Mouse (Mus musculus) liver, embryonic 14.5 days (tissue): ENCODE results near the gene Wdr63. TPM values are rescaled to one million over a fixed set of nuclear protein-coding genes. Genes with fewer than 3 reads are reported as not detected.

Experiments used
- ATAC-seq: fragments of 200-750 bp; cut with Nextera tagmentation; 2 replicates; pipeline ENCODE4 v1.8.0; 2017; ENCODE audit warnings: moderate number of reproducible peaks, mild to moderate bottlenecking, moderate library complexity; ENCODE audit not compliant: insufficient read depth
- DNase-seq, 3 experiments: peaks; one replicate each; pipeline ENCODE4 v3.0.0-alpha.2; 2012 to 2013; ENCODE audit warnings: low read depth in 3 of 3, low spot score in 3 of 3
- H3K27ac ChIP-seq: fragments of 300-500 bp; sonication (generic); 2 replicates; pipeline ENCODE4 v1.5.1; 2014; ENCODE audit warnings: moderate library complexity, mild to moderate bottlenecking, control low read depth, inconsistent platforms
- H3K27me3 ChIP-seq: fragments of 300-500 bp; sonication (generic); 2 replicates; pipeline ENCODE4 v1.6.1; 2014; ENCODE audit warnings: mild to moderate bottlenecking, low read length, moderate library complexity; ENCODE audit not compliant: control insufficient read depth, insufficient read depth
- H3K36me3 ChIP-seq: fragments of 300-500 bp; sonication (generic); replicated peaks from 2 replicates; pipeline ENCODE4 v1.6.1; 2014; ENCODE audit warnings: low read depth; ENCODE audit not compliant: control insufficient read depth, insufficient read depth
- H3K4me1 ChIP-seq, 2 experiments: fragments of 200-500 bp in 1 of 2; fragments of 300-500 bp in 1 of 2; sonication (generic) in 1 of 2; replicated peaks; 2 replicates each; pipeline ENCODE4 v1.6.1; 2012 to 2014; ENCODE audit warnings: antibody characterized with exemption in 1 of 2, inconsistent platforms in 1 of 2, low read length in 1 of 2; ENCODE audit not compliant: control insufficient read depth in 2 of 2, insufficient read depth in 2 of 2
- H3K4me2 ChIP-seq: fragments of 300-500 bp; sonication (generic); 2 replicates; pipeline ENCODE4 v1.6.1; 2014; ENCODE audit warnings: low read depth, mild to moderate bottlenecking, control low read depth, moderate library complexity
- H3K4me3 ChIP-seq, 2 experiments: fragments of 200-500 bp in 1 of 2; fragments of 300-500 bp in 1 of 2; sonication (generic) in 1 of 2; 2 replicates each; pipeline ENCODE4 v1.5.1; 2012 to 2014; ENCODE audit warnings: low read depth in 2 of 2, low read length in 2 of 2, mild to moderate bottlenecking in 2 of 2, control low read depth in 1 of 2, inconsistent platforms in 1 of 2, moderate library complexity in 1 of 2; ENCODE audit not compliant: insufficient read depth in 1 of 2
- H3K9ac ChIP-seq: fragments of 300-500 bp; sonication (generic); replicated peaks from 2 replicates; pipeline ENCODE4 v1.6.1; 2014; ENCODE audit warnings: mild to moderate bottlenecking, control low read depth, moderate library complexity
- H3K9me3 ChIP-seq: fragments of 300-500 bp; sonication (generic); 2 replicates; pipeline ENCODE4 v1.6.1; 2016; ENCODE audit warnings: low read length, mixed read lengths; ENCODE audit not compliant: control insufficient read depth
- CTCF ChIP-seq: IDR thresholded peaks from 2 replicates; pipeline ENCODE4 v1.5.1; 2016; ENCODE audit warnings: antibody characterized with exemption, low read depth, control low read depth
- EP300 ChIP-seq: IDR thresholded peaks from 2 replicates; pipeline ENCODE4 v1.6.1; 2016; ENCODE audit warnings: antibody characterized with exemption, low read depth
- WGBS: fragments of 180-500 bp; shearing (Covaris S2); extraction: QIAGEN DNeasy Blood & Tissue Kit; methylation state at CpG from one replicate; pipeline ENCODE4 v1.1.7; 2014; ENCODE audit not compliant: insufficient replicate concordance; 5-methylcytosine and 5-hydroxymethylcytosine counted together
- polyA plus RNA-seq, 2 experiments: library from polyadenylated mRNA; depleted of rRNA in 1 of 2; stranded (reverse) in 1 of 2; unstranded in 1 of 2; fragments of >200 nt; fragmentation: Nextera tagmentation in 1 of 2; extraction: Ambion mirVana in 1 of 2; gene quantifications; 2 replicates each; pipeline versions ENCODE4 v1.2.1 to v1.2.3; 2012 to 2014

Wdr63 gene
- polyA plus RNA-seq (2012; rRNA removed) (0.04 TPM in 1 of 2 replicates, not detected in the other), polyA plus RNA-seq (2014; fragmentation: Nextera tagmentation; extraction: Ambion mirVana) (0.15 and 0.32 TPM in 2 replicates)

- H3K36me3 ChIP-seq, result no peaks in the 10 kb centered on the region
- peak; percentile 52 to 58 (median 53) for DNase-seq
- WGBS, result 13% methylated on average over 18 of the region's 18 CpGs
- no peak within 1 kb of the TSS for H3K27ac ChIP-seq
- peak within 1 kb of the TSS; percentile 42 to 52 for H3K4me3 ChIP-seq
- TF ChIP-seq CTCF (no peak), EP300 (no peak)
- no peaks in the 10 kb centered on the region; the same call in none of the 2 replicates for H3K27me3 ChIP-seq
- H3K4me1 ChIP-seq, result 0 out of 4 replicates have a peak, but pooled peaks cover 0 to 2% of the 10 kb centered on the region in 2 experiments
- peak within 1 kb of the TSS; percentile 65 for H3K4me2 ChIP-seq
- no peak within 1 kb of the TSS for H3K9ac ChIP-seq
- ATAC-seq, result peak; percentile 76
- H3K9me3 ChIP-seq, result peaks cover 2% of the 10 kb centered on the region; the same call in 1 of the 2 replicates
Observed at GRCm38 (mm10) chr3:146107921-146108571, at the start of gene Wdr63. TSS of gene Wdr63 (minus strand) at chr3:146108130.

- Histone ChIP-seq H3K27ac (no peak overlapping the region), H3K9me3 (no peaks in the 10 kb centered on the region), H3K9ac (no peak overlapping the region), H3K27me3 (no peaks in the 10 kb centered on the region), H3K4me2 (no peak overlapping the region), H3K4me3 (no peak overlapping the region), H3K36me3 (no peaks in the 10 kb centered on the region), H3K4me1 (peaks cover 0 to 12% of the 10 kb centered on the region in 2 experiments; a peak in 2 of 4 replicates)
- no peak for TF ChIP-seq EP300
- 58% methylated on average over 2 of the region's 2 CpGs for WGBS
- ATAC-seq (no peak), DNase-seq (no peak)
Observed at GRCm38 (mm10) chr3:146156811-146157210, 48.9 kb upstream of the Wdr63 start.

- DNase-seq (no peak), ATAC-seq (no peak)
- H3K27me3 ChIP-seq, result no peaks in the 10 kb centered on the region
- H3K9ac ChIP-seq, result no peak overlapping the region
- WGBS, result 39% methylated on average over 13 of the region's 13 CpGs
- TF ChIP-seq EP300 (no peak), CTCF (no peak)
- no peak overlapping the region for H3K27ac ChIP-seq
- H3K36me3 ChIP-seq, result no peaks in the 10 kb centered on the region
- H3K4me3 ChIP-seq, result no peak overlapping the region
- no peaks in the 10 kb centered on the region for H3K9me3 ChIP-seq
- no peak overlapping the region for H3K4me2 ChIP-seq
- H3K4me1 ChIP-seq, result peaks cover 0 to 12% of the 10 kb centered on the region in 2 experiments; a peak in 2 of 4 replicates
Observed at GRCm38 (mm10) chr3:146155628-146156576, 48.0 kb upstream of the Wdr63 start.

GRCm38 (mm10) chr3:146153862-146154611, 46.1 kb upstream of the Wdr63 start:
- Histone ChIP-seq H3K27me3 (no peaks in the 10 kb centered on the region), H3K9ac (no peak overlapping the region), H3K4me3 (no peak overlapping the region), H3K9me3 (no peaks in the 10 kb centered on the region), H3K27ac (no peak overlapping the region), H3K4me1 (peaks cover 0 to 12% of the 10 kb centered on the region in 2 experiments; a peak in 2 of 4 replicates), H3K36me3 (no peaks in the 10 kb centered on the region), H3K4me2 (no peak overlapping the region)
- DNase-seq, result no peak
- TF ChIP-seq EP300 (no peak), CTCF (no peak)
- ATAC-seq, result no peak
- 22% methylated on average over 12 of the region's 12 CpGs for WGBS
